Mouse (Mus musculus) E14TG2a.4 (cell line): ENCODE data around the gene Epha6.

Source experiments
- CTCF ChIP-seq: conservative IDR thresholded peaks from 2 replicates; pipeline ENCODE4 v1.5.1; 2014; ENCODE audit warnings: low read length
- NANOG ChIP-seq: IDR thresholded peaks from 2 replicates; pipeline ENCODE4 v1.6.1; 2014; ENCODE audit warnings: borderline replicate concordance, low read length, mixed read lengths
- POU5F1 ChIP-seq: IDR thresholded peaks from 2 replicates; pipeline ENCODE4 v1.6.1; 2014; ENCODE audit warnings: low read length, borderline replicate concordance

- TF ChIP-seq CTCF (no peak), POU5F1 (no peak), NANOG (no peak)
Measured at GRCm38 (mm10) chr16:60266367-60267351, 338.7 kb downstream of the Epha6 start.
